Comparison of ENCODE assay signal across 20 mouse cellular contexts in the genomic region with DNA sequence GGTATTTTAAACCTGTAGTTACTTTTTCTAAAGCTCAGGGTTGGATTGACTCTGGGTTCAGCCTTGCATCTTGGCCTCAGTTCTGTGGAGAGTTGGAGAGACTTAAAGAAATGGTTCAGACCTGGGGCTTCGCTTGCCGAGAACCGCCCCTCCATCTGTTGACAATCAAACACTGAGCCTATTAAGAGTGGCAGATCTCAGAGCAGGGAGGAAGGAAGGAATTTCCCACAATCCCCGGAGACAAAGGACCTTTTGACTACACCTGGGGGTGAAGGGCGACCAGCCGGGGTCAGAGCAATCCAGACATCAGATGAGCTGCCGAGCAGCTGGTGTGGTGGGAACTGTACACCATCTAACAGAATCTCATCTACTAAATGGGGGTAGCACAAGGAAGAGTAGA.
DNase-seq lines count a peak whose midpoint lies in the region; ATAC-seq and TF ChIP-seq lines count a peak whose summit lies in the region.
"Had no signal": no experiment of that assay in that cellular context is flagged by ENCODE, and none has a peak within 500 bp of the region (broad histone marks: within the 10 kb centered on the region; RNA-seq: fewer than 3 reads in every experiment).

No protein-coding gene starts in this region.

- H3K27me3 ChIP-seq in hindbrain, embryonic 10.5 days (ENCODE audit: insufficient read depth, poor library complexity, severe bottlenecking): no peaks in the 10 kb centered on the region; the same call in 1 of the 2 replicates
- no peaks in the 10 kb centered on the region; the same call in 1 of the 2 replicates for H3K27me3 ChIP-seq in hindbrain, postnatal 0 days (ENCODE audit: insufficient read depth, low read length)
- H3K27me3 ChIP-seq in embryonic facial prominence, embryonic 14.5 days (replicated peaks; ENCODE audit: control insufficient read depth, insufficient read depth, low read length): no peaks in the 10 kb centered on the region
- H3K27me3 ChIP-seq: hindbrain, embryonic 13.5 days; intestine, embryonic 15.5 days; neural tube, embryonic 12.5 days had no signal

- no peaks in the 10 kb centered on the region for H3K9me3 ChIP-seq in hindbrain, embryonic 10.5 days
- H3K9me3 ChIP-seq in hindbrain, postnatal 0 days (ENCODE audit: low read length): no peaks in the 10 kb centered on the region
- H3K9me3 ChIP-seq in embryonic facial prominence, embryonic 14.5 days (ENCODE audit: control insufficient read depth, low read length): no peaks in the 10 kb centered on the region
- H3K9me3 ChIP-seq: forebrain, embryonic 12.5 days; heart, embryonic 10.5 days; hindbrain, embryonic 13.5 days; intestine, embryonic 15.5 days had no signal

- H3K36me3 ChIP-seq in hindbrain, embryonic 10.5 days: no peaks in the 10 kb centered on the region
- no peaks in the 10 kb centered on the region for H3K36me3 ChIP-seq in hindbrain, postnatal 0 days (ENCODE audit: insufficient read depth, low read length)
- H3K36me3 ChIP-seq in embryonic facial prominence, embryonic 14.5 days (ENCODE audit: control insufficient read depth, insufficient read depth, low read length): no peaks in the 10 kb centered on the region
- H3K36me3 ChIP-seq: forebrain, embryonic 12.5 days; heart, embryonic 10.5 days; hindbrain, embryonic 13.5 days; intestine, embryonic 15.5 days; neural tube, embryonic 12.5 days had no signal

- H3K27ac ChIP-seq in hindbrain, embryonic 10.5 days: peak overlapping the region; percentile 51; the same call in 1 of the 2 replicates
- H3K27ac ChIP-seq in hindbrain, postnatal 0 days: no peak overlapping the region
- no peak overlapping the region for H3K27ac ChIP-seq in embryonic facial prominence, embryonic 14.5 days (replicated peaks; ENCODE audit: low read depth, low read length)
- H3K27ac ChIP-seq: forebrain, embryonic 12.5 days; heart, embryonic 10.5 days; hindbrain, embryonic 13.5 days; intestine, embryonic 15.5 days; neural tube, embryonic 12.5 days had no signal

- peaks cover 35% of the 10 kb centered on the region for H3K4me1 ChIP-seq in hindbrain, embryonic 10.5 days (replicated peaks)
- no peaks in the 10 kb centered on the region for H3K4me1 ChIP-seq in hindbrain, postnatal 0 days (ENCODE audit: insufficient read depth, low read length)
- peaks cover 49% of the 10 kb centered on the region for H3K4me1 ChIP-seq in embryonic facial prominence, embryonic 14.5 days (ENCODE audit: control insufficient read depth, insufficient read depth, low read length)
- H3K4me1 ChIP-seq: hindbrain, embryonic 13.5 days; intestine, embryonic 15.5 days; neural tube, embryonic 12.5 days had no signal

- WGBS in hindbrain, embryonic 10.5 days: 62% methylated on average over 7 of the region's 7 CpGs
- 66% methylated on average over 7 of the region's 7 CpGs for WGBS in hindbrain, postnatal 0 days
- 20% methylated on average over 7 of the region's 7 CpGs for WGBS in embryonic facial prominence, embryonic 14.5 days

- no peak for TF ChIP-seq CTCF in hindbrain, postnatal 0 days (IDR thresholded peaks at IDR 0.05; ENCODE audit: low read depth)

- H3K4me3 ChIP-seq in hindbrain, embryonic 10.5 days: no peak overlapping the region
- H3K4me3 ChIP-seq in hindbrain, postnatal 0 days (ENCODE audit: low read length): no peak overlapping the region
- H3K4me3 ChIP-seq in embryonic facial prominence, embryonic 14.5 days (ENCODE audit: low read depth, low read length): no peak overlapping the region
- H3K4me3 ChIP-seq: forebrain, embryonic 12.5 days; heart, embryonic 10.5 days; hindbrain, embryonic 13.5 days; intestine, embryonic 15.5 days; neural tube, embryonic 12.5 days had no signal

- intact Hi-C loops in left cerebral cortex, postnatal 25 days (cut with DNase I): no loop called here

- peak; percentile 41 for DNase-seq in hindbrain, embryonic 10.5 days (ENCODE audit: low spot score)
- DNase-seq in hindbrain, postnatal 0 days (ENCODE audit: low spot score): no peak
- DNase-seq in embryo, embryonic 11 days: peak; percentile 70
- DNase-seq in embryonic facial prominence, embryonic 14.5 days (ENCODE audit: low spot score): peak; percentile 75
- peak; percentile 54 for DNase-seq in mesoderm, embryonic 11.5 days (ENCODE audit: low read depth, low spot score)
- no peak for DNase-seq in left cerebral cortex, postnatal 25 days (ENCODE audit: low spot score in 2 of 2)
- no peak for DNase-seq in spleen, adult 12 weeks (ENCODE audit: low spot score)
- DNase-seq: adrenal gland, postnatal 14 days; cerebellum, adult 11 months; cerebellum, postnatal 14 days; gastrocnemius, postnatal 36 days; kidney, adult 9 months; lung, adult 18-20 months; lung, postnatal 36 days; thymus, postnatal 4 days had no signal

- no peak overlapping the region for H3K9ac ChIP-seq in hindbrain, postnatal 0 days (replicated peaks; ENCODE audit: low read length)
- H3K9ac ChIP-seq in embryonic facial prominence, embryonic 14.5 days (ENCODE audit: low read depth, low read length): no peak overlapping the region
- H3K9ac ChIP-seq: forebrain, embryonic 12.5 days; hindbrain, embryonic 13.5 days; intestine, embryonic 15.5 days; neural tube, embryonic 12.5 days had no signal

- ATAC-seq in hindbrain, postnatal 0 days: no peak
- ATAC-seq in embryonic facial prominence, embryonic 14.5 days (ENCODE audit: low read depth): 0 out of 2 replicates have a peak, but pooled peaks have one; percentile 11
- ATAC-seq: intestine, embryonic 15.5 days had no signal

- H3K4me2 ChIP-seq in hindbrain, postnatal 0 days (ENCODE audit: low read depth, low read length): no peak overlapping the region
- H3K4me2 ChIP-seq in embryonic facial prominence, embryonic 14.5 days (ENCODE audit: low read depth, low read length): no peak overlapping the region
- H3K4me2 ChIP-seq: forebrain, embryonic 12.5 days; hindbrain, embryonic 13.5 days; intestine, embryonic 15.5 days; neural tube, embryonic 12.5 days had no signal

Comparison
In these comparisons a context has a peak if more than half of its experiments do, and no peak if none do; other contexts are left out.
1. DNase-seq: peak in hindbrain, embryonic 10.5 days (single experiment), embryo, embryonic 11 days (single experiment), embryonic facial prominence, embryonic 14.5 days (single experiment) and mesoderm, embryonic 11.5 days (single experiment); none in hindbrain, postnatal 0 days (single experiment), left cerebral cortex, postnatal 25 days (0 of 2) and spleen, adult 12 weeks (single experiment).